Mouse (Mus musculus) Muller cell, postnatal 12 days (primary cell): ENCODE measurements around the gene Dapk3.
A peak's percentile ranks its signal among the peaks of the same experiment; 100 is the strongest.
"Not testable (repeated sequence)": the region's sequence is repeated elsewhere in the genome, so short reads cannot be mapped to it uniquely, and the experiment has no call there.

Experiments
- DNase-seq: peaks from one replicate; pipeline ENCODE4 v3.0.0-alpha.2; 2015; ENCODE audit errors: inconsistent ontology term

The Dapk3 gene

DNA sequence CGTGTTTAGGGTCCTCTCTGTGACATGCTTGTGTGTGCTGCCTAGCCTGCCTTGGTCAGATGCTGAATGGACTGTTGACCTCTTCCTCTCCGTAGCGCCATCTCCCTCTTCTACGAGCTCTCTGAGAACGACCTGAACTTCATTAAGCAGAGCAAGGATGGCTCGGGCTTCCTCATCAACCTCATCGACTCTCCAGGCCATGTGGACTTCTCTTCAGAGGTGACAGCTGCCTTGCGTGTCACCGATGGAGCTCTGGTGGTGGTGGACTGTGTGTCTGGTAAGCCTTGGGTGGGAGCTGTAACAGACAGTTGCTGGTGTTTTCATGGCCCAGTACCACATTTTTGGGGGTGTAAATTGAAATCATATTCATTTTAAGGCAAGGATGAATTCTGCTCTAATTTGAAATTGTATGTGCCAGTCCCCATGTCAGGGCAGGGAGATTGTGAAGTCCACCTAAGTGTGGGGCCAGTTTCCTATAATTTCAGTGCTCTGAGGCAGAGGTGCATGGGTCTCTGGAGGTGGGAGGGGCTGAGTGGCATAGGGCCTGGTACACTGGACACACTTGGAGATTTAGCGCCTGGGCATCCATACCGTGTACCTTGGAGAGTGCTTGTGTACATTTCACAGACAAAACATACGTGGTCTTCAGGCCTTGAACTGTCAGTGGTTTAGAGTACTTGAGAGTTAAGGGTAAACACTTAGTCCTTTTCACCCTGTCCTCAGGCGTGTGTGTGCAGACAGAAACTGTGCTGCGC, 4.7 kb upstream of the Dapk3 start:
- no peak for DNase-seq

DNA sequence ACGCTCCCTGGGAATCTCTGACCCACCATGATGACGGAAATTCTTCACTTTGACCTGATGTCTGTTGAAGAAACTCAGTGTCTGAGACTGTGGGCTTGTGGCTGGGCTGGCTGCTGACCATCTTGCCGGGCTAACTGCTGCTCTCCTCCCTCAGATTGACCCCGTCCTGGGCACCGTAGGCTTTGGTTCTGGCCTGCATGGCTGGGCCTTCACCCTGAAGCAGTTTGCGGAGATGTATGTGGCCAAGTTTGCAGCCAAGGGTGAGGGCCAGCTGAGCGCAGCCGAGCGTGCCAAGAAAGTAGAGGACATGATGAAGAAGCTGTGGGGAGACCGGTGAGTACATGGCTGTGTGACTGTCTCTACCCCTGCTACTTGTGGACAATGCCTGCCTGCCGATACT, 3.9 kb upstream of the Dapk3 start:
- no peak for DNase-seq

- DNase-seq = no peak
Measured at GRCm38 (mm10) chr10:81179451-81180342, 3.1 kb upstream of the Dapk3 start.

- no peak for DNase-seq
Measured at GRCm38 (mm10) chr10:81180946-81181345, 1.9 kb upstream of the Dapk3 start.

GRCm38 (mm10) chr10:81181860-81182259, 945 bp upstream of the Dapk3 start:
- DNase-seq = not testable (repeated sequence)

DNA sequence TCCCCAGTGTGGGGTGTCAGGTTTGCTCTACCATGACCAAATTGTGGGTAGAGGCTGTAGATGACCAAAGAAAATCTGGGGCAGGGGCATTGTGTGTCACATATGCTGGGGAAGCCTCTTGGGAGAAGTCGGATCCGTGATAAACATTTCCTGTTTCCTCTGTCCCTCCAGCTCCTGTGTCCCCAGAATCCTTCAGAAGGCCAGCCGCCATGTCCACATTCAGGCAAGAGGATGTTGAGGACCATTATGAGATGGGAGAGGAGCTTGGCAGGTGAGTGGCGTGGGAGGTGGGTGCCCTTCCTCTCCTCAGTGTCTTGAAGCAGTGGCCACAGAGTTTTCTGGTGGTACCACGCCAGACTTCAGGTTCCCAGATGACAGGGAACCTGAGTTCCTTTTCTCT, 1.0 kb downstream of the Dapk3 start, which contains the start of gene 4930442H23Rik:
4930442H23Rik (minus strand) TSS at position 45 of the 400 bp plus-strand sequence.
- no peak for DNase-seq

DNA sequence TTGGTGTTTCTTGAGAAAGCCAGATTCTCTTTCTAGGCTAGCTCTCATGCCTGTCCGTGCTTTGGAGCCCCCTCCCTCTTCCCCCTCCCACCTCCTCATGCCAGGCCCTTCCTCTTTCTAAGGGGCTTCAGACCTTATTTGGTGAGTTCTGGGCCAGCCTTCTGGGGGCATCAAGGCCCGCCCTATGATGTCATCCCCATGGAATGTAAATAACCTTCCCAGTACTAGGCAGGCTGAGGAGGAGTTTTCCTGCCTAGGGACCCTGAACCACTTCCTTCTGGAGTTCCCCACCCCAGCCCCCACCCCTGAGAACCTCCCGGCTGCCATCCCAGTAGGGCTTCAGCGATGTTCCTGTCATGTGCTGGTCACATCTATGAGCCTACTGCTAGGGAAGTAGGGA, 2.0 kb downstream of the Dapk3 start:
- DNase-seq = no peak

- DNase-seq = no peak
Measured at GRCm38 (mm10) chr10:81187161-81187560, 4.4 kb downstream of the Dapk3 start.

- DNase-seq = no peak
Measured at GRCm38 (mm10) chr10:81189821-81190220, 7.0 kb downstream of the Dapk3 start.

GRCm38 (mm10) chr10:81190236-81190911, 7.6 kb downstream of the Dapk3 start:
- no peak for DNase-seq

DNA sequence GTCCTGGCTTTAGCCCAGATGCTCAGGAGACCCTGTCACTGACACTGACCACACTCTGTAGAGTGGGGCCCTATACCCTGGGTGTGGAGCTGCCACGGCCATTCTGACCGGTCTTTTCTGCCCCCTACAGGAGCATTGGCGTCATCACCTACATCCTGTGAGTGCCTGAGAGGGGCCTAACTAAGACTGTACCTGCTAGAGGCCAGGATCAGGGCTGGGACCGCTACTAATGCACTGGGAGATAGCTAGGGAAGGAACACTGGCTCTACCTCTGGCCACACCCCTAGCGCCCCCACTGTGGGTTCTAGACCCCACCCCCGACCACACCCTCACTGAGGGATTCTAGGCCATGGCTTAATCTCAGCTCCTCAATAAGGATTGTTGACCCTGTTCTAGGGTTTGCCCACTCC, 8.1 kb downstream of the Dapk3 start:
- no peak for DNase-seq

DNA sequence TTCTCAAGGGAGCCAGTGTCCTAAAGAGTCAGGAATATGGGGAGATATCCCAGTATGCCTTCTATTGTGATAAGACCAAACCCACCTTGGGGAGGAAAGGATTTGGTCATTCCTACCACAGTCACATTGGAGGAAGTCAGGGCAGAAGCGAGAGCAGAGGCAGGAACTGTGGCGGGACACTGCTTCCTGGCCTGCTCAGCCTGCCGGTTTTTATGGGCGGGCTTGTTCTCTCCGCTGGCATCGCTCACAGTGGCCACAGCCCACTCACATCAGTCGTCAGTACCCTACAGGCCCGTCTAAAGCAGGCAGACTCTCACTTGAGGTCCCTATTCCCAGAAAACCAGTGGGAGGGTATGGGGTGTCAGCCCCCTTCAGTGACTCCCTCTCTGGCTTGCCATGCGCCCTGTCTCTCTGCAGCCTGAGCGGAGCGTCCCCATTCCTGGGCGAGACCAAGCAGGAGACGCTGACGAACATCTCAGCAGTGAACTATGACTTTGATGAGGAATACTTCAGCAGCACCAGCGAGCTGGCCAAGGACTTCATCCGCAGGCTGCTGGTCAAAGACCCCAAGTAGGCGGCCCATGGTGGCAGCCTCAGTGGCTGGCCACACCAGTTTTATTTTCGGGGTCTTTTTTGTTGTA, 8.7 kb downstream of the Dapk3 start:
- DNase-seq = no peak

- peak; percentile 87 for DNase-seq
Measured at GRCm38 (mm10) chr10:81192270-81192967, 9.6 kb downstream of the Dapk3 start.

DNA sequence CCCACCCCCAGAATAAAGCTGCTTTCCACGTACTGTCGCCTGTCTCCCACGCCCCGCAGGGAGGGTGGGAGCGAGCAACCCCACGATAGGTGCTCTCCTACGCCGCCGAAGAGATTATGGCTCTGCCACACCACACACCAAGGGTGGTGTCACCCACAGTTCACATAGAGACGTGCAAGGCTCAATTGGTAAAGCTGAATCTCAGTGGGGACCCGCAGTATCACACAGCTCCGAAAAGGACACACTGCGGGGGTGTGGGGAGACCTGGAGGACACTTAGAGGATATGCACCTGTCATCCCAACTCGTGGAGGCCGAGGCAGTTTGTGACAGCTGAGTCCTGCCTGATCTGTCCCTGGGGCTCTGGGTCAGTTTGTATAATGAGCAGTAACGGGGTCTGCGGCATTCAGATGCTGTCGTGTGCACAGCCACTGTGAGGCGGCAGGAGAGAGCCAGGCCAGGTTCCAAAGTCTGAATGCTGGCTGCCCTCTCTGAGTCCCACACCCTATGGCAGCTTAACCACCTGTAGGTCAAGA, 10.2 kb downstream of the Dapk3 start:
- DNase-seq = no peak

DNA sequence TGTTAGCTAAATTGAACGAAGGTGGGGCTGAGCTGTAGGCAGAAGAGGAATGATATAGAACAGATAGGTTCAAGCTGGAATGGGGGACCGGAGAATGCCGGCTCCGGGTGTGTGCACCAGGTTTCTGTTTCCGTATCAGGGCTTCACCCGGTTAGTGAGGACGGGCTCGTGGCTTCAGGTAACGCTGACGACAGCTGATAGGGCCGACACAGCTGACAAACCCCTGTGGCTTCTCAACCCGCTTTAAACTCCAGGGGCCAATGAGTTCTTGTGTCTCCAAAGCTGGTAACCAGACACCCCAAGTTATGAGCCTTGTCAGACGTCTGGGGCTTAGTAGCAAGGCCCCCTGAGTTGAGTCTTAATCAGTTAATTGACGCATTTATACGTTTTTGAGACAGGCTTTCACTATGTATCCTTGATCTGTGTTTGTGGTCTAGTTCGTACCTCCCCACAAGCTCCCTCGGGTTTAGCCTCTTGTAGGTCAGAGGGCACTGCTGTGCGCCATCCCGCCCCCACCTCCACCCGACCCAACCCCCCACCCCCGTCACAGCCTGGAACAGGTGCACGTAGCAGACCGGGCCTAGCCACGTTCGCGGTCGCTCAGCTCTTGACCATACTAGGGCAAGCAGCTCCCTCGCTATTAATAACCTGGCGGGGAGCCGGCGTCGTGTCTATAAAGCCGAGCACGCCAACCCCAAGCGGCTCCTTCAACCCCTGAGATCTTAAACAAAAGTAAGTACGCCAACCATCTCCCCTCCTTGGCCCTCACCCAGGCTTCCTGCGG, 11.4 kb downstream of the Dapk3 start:
- peak; percentile 34 for DNase-seq

DNA sequence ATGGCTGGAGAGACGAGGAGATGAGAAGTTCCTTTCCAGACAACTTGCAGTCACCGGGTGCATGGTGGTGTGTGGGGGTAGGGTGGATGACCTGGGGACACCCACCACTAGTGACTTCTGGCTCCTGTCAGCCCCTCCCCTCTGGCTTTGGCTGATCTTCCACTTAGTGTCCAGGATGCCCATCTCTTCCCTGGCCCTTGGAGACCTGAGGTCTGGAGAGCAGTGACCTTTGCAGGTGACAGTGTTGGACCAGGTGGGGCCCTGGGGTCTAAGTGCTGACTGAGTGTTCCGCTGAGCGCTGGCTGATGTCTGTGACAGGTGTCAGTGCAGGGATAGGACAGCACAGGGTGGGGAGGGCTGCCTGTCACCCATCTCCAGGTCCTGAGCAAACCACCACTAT, 12.5 kb downstream of the Dapk3 start:
- no peak for DNase-seq

- no peak for DNase-seq
Measured at GRCm38 (mm10) chr10:81196470-81197065, 13.8 kb downstream of the Dapk3 start.

DNA sequence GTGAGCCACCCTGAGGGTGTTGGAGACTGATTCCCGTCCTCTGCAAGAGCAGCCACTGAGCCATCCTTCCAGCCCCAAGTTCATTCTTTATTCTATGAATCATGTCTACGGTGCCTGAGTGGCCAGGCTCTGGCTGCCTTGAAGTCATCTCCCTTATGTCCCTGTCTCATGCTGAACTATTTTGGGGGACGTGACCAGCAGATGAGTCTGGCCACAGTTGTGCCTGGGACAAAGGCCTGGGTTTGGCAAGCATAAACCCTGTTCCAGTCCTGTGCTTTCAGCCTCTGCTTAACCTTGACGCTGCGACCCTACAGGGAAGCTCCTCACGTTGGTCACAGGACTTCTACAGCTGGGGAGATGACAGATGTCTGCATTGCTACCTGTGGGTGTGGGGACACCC, 14.5 kb downstream of the Dapk3 start:
- DNase-seq = no peak

DNA sequence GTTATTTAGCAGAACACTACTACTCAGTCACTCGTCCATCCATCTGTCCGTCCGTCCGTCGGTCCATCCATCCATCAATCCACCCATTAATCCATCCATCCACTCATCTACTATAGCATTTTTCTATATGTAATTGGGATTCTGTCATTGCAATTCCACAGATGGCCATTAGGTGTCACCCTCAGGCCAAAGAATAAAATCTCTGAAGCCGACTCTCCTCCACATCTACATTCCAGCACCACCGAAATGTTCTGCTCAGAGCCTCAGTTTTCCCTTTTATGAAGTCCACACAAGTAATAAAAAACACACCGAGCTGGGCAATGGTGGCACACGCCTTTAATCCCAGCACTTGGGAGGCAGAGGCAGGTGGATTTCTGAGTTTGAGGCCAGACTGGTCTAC, 15.4 kb downstream of the Dapk3 start:
- peak; percentile 62 for DNase-seq

GRCm38 (mm10) chr10:81198990-81199389, 16.2 kb downstream of the Dapk3 start:
- no peak for DNase-seq
